Mouse (Mus musculus) MEL (cell line): ENCODE measurements around the gene Mettl7b. TPM values are rescaled to one million over a fixed set of nuclear protein-coding genes. Genes with fewer than 3 reads are reported as not detected.

Experiments used
- DNase-seq: peaks from one replicate; pipeline ENCODE4 v3.0.0; 2011; ENCODE audit warnings: low read depth, low spot score
- H3K27ac ChIP-seq: 2 replicates; pipeline ENCODE4 v1.5.1; 2012; ENCODE audit warnings: low read depth, mild to moderate bottlenecking, control low read depth, low read length, moderate library complexity; ENCODE audit not compliant: control insufficient read depth
- H3K27me3 ChIP-seq, 2 experiments: fragments of 150-350 bp in 1 of 2; sonication (generic) in 1 of 2; 2 replicates each; pipeline ENCODE4 v1.6.1; 2012; ENCODE audit warnings: low read length in 2 of 2, mild to moderate bottlenecking in 2 of 2, improper control_type of control experiment in 1 of 2, moderate library complexity in 1 of 2; ENCODE audit not compliant: insufficient read depth in 2 of 2, control insufficient read depth in 1 of 2
- H3K36me3 ChIP-seq, 2 experiments: 2 replicates each; pipeline ENCODE4 v1.6.1; 2012 to 2014; ENCODE audit warnings: low read length in 2 of 2, improper control_type of control experiment in 1 of 2, inconsistent platforms in 1 of 2, mild to moderate bottlenecking in 1 of 2; ENCODE audit not compliant: insufficient read depth in 2 of 2, control insufficient read depth in 1 of 2
- H3K4me1 ChIP-seq, 2 experiments: fragments of 150-350 bp in 1 of 2; sonication (generic) in 1 of 2; 2 replicates each; pipeline ENCODE4 v1.6.1; 2012; ENCODE audit warnings: low read length in 2 of 2, improper control_type of control experiment in 1 of 2, mild to moderate bottlenecking in 1 of 2; ENCODE audit not compliant: insufficient read depth in 2 of 2, control insufficient read depth in 1 of 2
- H3K4me3 ChIP-seq, 2 experiments: fragments of 150-350 bp in 1 of 2; sonication (generic) in 1 of 2; 2 replicates each; pipeline ENCODE4 v1.5.1; 2012; ENCODE audit warnings: low read depth in 2 of 2, low read length in 2 of 2, mild to moderate bottlenecking in 2 of 2, moderate library complexity in 2 of 2, control low read depth in 1 of 2, improper control_type of control experiment in 1 of 2; ENCODE audit not compliant: control insufficient read depth in 1 of 2, insufficient read depth in 1 of 2
- H3K79me2 ChIP-seq: 2 replicates; pipeline ENCODE4 v1.6.1; 2012; ENCODE audit warnings: mild to moderate bottlenecking, low read length, moderate library complexity; ENCODE audit not compliant: control insufficient read depth, poor library complexity, insufficient read depth
- H3K9ac ChIP-seq: 2 replicates; pipeline ENCODE4 v1.6.1; 2012; ENCODE audit warnings: low read depth, mild to moderate bottlenecking, control low read depth, low read length, moderate library complexity; ENCODE audit not compliant: control insufficient read depth, poor library complexity, severe bottlenecking
- H3K9me3 ChIP-seq: fragments of 150-350 bp; sonication (generic); replicated peaks from 2 replicates; pipeline ENCODE4 v1.6.1; 2012; ENCODE audit warnings: mild to moderate bottlenecking, low read length, improper control_type of control experiment, moderate library complexity; ENCODE audit not compliant: insufficient read depth
- BHLHE40 ChIP-seq: IDR thresholded peaks from 2 replicates; pipeline ENCODE4 v1.6.1; 2012; ENCODE audit warnings: low read depth, mild to moderate bottlenecking, inconsistent platforms, low read length, improper control_type of control experiment, borderline replicate concordance
- CTCF ChIP-seq, 3 experiments: IDR thresholded peaks in 2 of 3; conservative IDR thresholded peaks in 1 of 3; 2 replicates each; pipeline ENCODE4 v1.5.1; 2011 to 2012; ENCODE audit warnings: low read length in 3 of 3, low read depth in 2 of 3, mild to moderate bottlenecking in 2 of 3, improper control_type of control experiment in 1 of 3, inconsistent platforms in 1 of 3, mixed read lengths in 1 of 3, moderate library complexity in 1 of 3; ENCODE audit not compliant: control insufficient read depth in 1 of 3, insufficient read depth in 1 of 3, poor library complexity in 1 of 3, severe bottlenecking in 1 of 3
- ELF1 ChIP-seq: IDR thresholded peaks from 2 replicates; pipeline ENCODE4 v1.6.1; 2014; ENCODE audit warnings: low read depth, mild to moderate bottlenecking, inconsistent platforms, low read length, improper control_type of control experiment, moderate library complexity
- ETS1 ChIP-seq: IDR thresholded peaks from 2 replicates; pipeline ENCODE4 v1.6.1; 2012; ENCODE audit warnings: low read depth, mild to moderate bottlenecking, inconsistent platforms, low read length, improper control_type of control experiment, moderate library complexity
- GABPA ChIP-seq: IDR thresholded peaks from 2 replicates; pipeline ENCODE4 v1.6.1; 2012; ENCODE audit warnings: low read depth, mild to moderate bottlenecking, inconsistent platforms, low read length, improper control_type of control experiment, moderate library complexity
- GATA1 ChIP-seq: IDR thresholded peaks from 2 replicates; pipeline ENCODE4 v1.6.1; 2011; ENCODE audit warnings: low read depth, low read length, improper control_type of control experiment
- HCFC1 ChIP-seq: IDR thresholded peaks from 2 replicates; pipeline ENCODE4 v1.6.1; 2012; ENCODE audit warnings: low read depth, mild to moderate bottlenecking, inconsistent platforms, low read length, improper control_type of control experiment, moderate library complexity
- JUND ChIP-seq: IDR thresholded peaks from 2 replicates; pipeline ENCODE4 v1.6.1; 2011; ENCODE audit warnings: low read depth, mild to moderate bottlenecking, improper control_type of control experiment, low read length
- KAT2A ChIP-seq: conservative IDR thresholded peaks from 2 replicates; pipeline ENCODE4 v1.6.1; 2012; ENCODE audit warnings: low read depth, low read length, improper control_type of control experiment, inconsistent platforms
- MAFK ChIP-seq: IDR thresholded peaks from 2 replicates; pipeline ENCODE4 v1.6.1; 2011; ENCODE audit warnings: low read depth, mild to moderate bottlenecking, low read length, improper control_type of control experiment, borderline replicate concordance
- MAX ChIP-seq: IDR thresholded peaks from 2 replicates; pipeline ENCODE4 v1.6.1; 2011; ENCODE audit warnings: low read length, improper control_type of control experiment
- MAZ ChIP-seq: IDR thresholded peaks from 2 replicates; pipeline ENCODE4 v1.6.1; 2012; ENCODE audit warnings: low read depth, mild to moderate bottlenecking, inconsistent platforms, low read length, improper control_type of control experiment
- MEF2A ChIP-seq: IDR thresholded peaks from 2 replicates; pipeline ENCODE4 v1.6.1; 2014; ENCODE audit warnings: low read depth, mild to moderate bottlenecking, inconsistent platforms, low read length, improper control_type of control experiment; ENCODE audit not compliant: poor library complexity, insufficient replicate concordance, severe bottlenecking; ENCODE audit errors: extremely low read depth
- MXI1 ChIP-seq: IDR thresholded peaks from 2 replicates; pipeline ENCODE4 v1.6.1; 2011; ENCODE audit warnings: mild to moderate bottlenecking, low read depth, low read length, improper control_type of control experiment
- MYB ChIP-seq: IDR thresholded peaks from 2 replicates; pipeline ENCODE4 v1.6.1; 2011; ENCODE audit warnings: mild to moderate bottlenecking, low read depth, low read length, improper control_type of control experiment
- NELFE ChIP-seq: IDR thresholded peaks from 2 replicates; pipeline ENCODE4 v1.6.1; 2011; ENCODE audit warnings: low read depth, low read length, improper control_type of control experiment
- NRF1 ChIP-seq: IDR thresholded peaks from 2 replicates; pipeline ENCODE4 v1.6.1; 2014; ENCODE audit warnings: low read depth, mild to moderate bottlenecking, inconsistent platforms, low read length, improper control_type of control experiment, moderate library complexity; ENCODE audit not compliant: poor library complexity, insufficient read depth, severe bottlenecking
- POLR2A ChIP-seq, 2 experiments: IDR thresholded peaks; 2 replicates each; pipeline ENCODE4 v1.6.1; 2011 to 2012; ENCODE audit warnings: low read length in 2 of 2, mild to moderate bottlenecking in 2 of 2, control low read depth in 1 of 2, improper control_type of control experiment in 1 of 2, low read depth in 1 of 2, moderate library complexity in 1 of 2; ENCODE audit not compliant: control insufficient read depth in 1 of 2, insufficient read depth in 1 of 2, poor library complexity in 1 of 2
- POLR2AphosphoS5 ChIP-seq: IDR thresholded peaks from 2 replicates; pipeline ENCODE4 v1.6.1; 2012; ENCODE audit warnings: low read depth, borderline replicate concordance, mild to moderate bottlenecking, inconsistent platforms, low read length, moderate library complexity, mixed read lengths
- RCOR1 ChIP-seq: IDR thresholded peaks from 2 replicates; pipeline ENCODE4 v1.6.1; 2012; ENCODE audit warnings: low read depth, mild to moderate bottlenecking, inconsistent platforms, low read length, improper control_type of control experiment
- SIN3A ChIP-seq: IDR thresholded peaks from 2 replicates; pipeline ENCODE4 v1.6.1; 2012; ENCODE audit warnings: low read length, improper control_type of control experiment, inconsistent platforms
- TAL1 ChIP-seq: IDR thresholded peaks from 2 replicates; pipeline ENCODE4 v1.6.1; 2012; ENCODE audit warnings: mild to moderate bottlenecking, inconsistent platforms, low read length, moderate library complexity, mixed read lengths
- TBP ChIP-seq: IDR thresholded peaks from 2 replicates; pipeline ENCODE4 v1.8.0; 2011; ENCODE audit warnings: low read depth, low read length, improper control_type of control experiment
- UBTF ChIP-seq: IDR thresholded peaks from 2 replicates; pipeline ENCODE4 v1.6.1; 2012; ENCODE audit warnings: low read depth, mild to moderate bottlenecking, inconsistent platforms, low read length, improper control_type of control experiment, moderate library complexity, borderline replicate concordance; ENCODE audit not compliant: insufficient read depth
- USF1 ChIP-seq: IDR thresholded peaks from 2 replicates; pipeline ENCODE4 v1.6.1; 2014; ENCODE audit warnings: low read depth, mild to moderate bottlenecking, inconsistent platforms, low read length, improper control_type of control experiment, moderate library complexity
- USF2 ChIP-seq, 2 experiments: IDR thresholded peaks; 2 replicates each; pipeline ENCODE4 v1.6.1; 2011 to 2012; ENCODE audit warnings: improper control_type of control experiment in 2 of 2, low read length in 2 of 2, borderline replicate concordance in 1 of 2, inconsistent platforms in 1 of 2, low read depth in 1 of 2, mild to moderate bottlenecking in 1 of 2; ENCODE audit not compliant: insufficient read depth in 1 of 2
- ZC3H11A ChIP-seq: IDR thresholded peaks from 2 replicates; pipeline ENCODE4 v1.6.1; 2012; ENCODE audit warnings: low read depth, mild to moderate bottlenecking, inconsistent platforms, low read length, improper control_type of control experiment
- ZKSCAN1 ChIP-seq: IDR thresholded peaks from 2 replicates; pipeline ENCODE4 v1.6.1; 2012; ENCODE audit warnings: low read depth, mild to moderate bottlenecking, inconsistent platforms, low read length, improper control_type of control experiment, moderate library complexity
- ZMIZ1 ChIP-seq: IDR thresholded peaks from 2 replicates; pipeline ENCODE4 v1.6.1; 2012; ENCODE audit warnings: low read depth, mild to moderate bottlenecking, inconsistent platforms, low read length, improper control_type of control experiment, moderate library complexity
- ZNF384 ChIP-seq: IDR thresholded peaks from 2 replicates; pipeline ENCODE4 v1.6.1; 2012; ENCODE audit warnings: low read depth, mild to moderate bottlenecking, inconsistent platforms, low read length, improper control_type of control experiment
- polyA plus RNA-seq, 2 experiments: library from polyadenylated mRNA; stranded (reverse) in 1 of 2; unstranded in 1 of 2; fragments of >175 nt in 1 of 2; fragments of >200 nt in 1 of 2; gene quantifications; 2 replicates each; pipeline versions ENCODE4 v1.2.1 to v1.2.4; 2012; ENCODE audit warnings: low replicate concordance in 2 of 2, low read depth in 1 of 2; ENCODE audit not compliant: insufficient read length in 2 of 2, insufficient read depth in 1 of 2, missing spikeins in 1 of 2
- total RNA-seq: library from RNA; depleted of rRNA; stranded (reverse); fragments of 300-350 nt; gene quantifications from 2 replicates; pipeline ENCODE4 v1.2.3, GENCODE M21; 2012

The Mettl7b gene
- total and polyA plus RNA-seq, 3 experiments = not detected

- peaks cover 0 to 2% of the 10 kb centered on the region in 2 experiments; a peak in 1 of 4 replicates for H3K36me3 ChIP-seq
- H3K4me1 ChIP-seq = peaks cover 0 to 20% of the 10 kb centered on the region in 2 experiments; a peak in 3 of 4 replicates
- TF ChIP-seq ZNF384 (no peak), POLR2A (IDR thresholded peaks at IDR 0.05; ENCODE audit: control insufficient read depth in 1 of 2, insufficient read depth in 1 of 2, low read depth in 1 of 2, low read length in 2 of 2, poor library complexity in 1 of 2) (peak; percentile 46 to 66; a peak in 2 of 4 replicates), MEF2A (no peak), SIN3A (peak; percentile 99), MXI1 (peak; percentile 77), TAL1 (no peak), MYB (no peak), NRF1 (peak; percentile 33; the same call in 1 of the 2 replicates), TBP (peak; percentile 45; the same call in 1 of the 2 replicates), MAX (peak; percentile 96), POLR2AphosphoS5 (no peak), JUND (no peak), GATA1 (no peak), BHLHE40 (peak; percentile 83), ZC3H11A (no peak), ELF1 (peak; percentile 96), ETS1 (0 out of 2 replicates have a peak, but pooled peaks have one; percentile 11), CTCF (IDR thresholded peaks at IDR 0.05 in 2 of 3, conservative IDR thresholded peaks at IDR 0.05 in 1 of 3; ENCODE audit: control insufficient read depth in 1 of 3, insufficient read depth in 1 of 3, low read depth in 2 of 3, low read length in 3 of 3, poor library complexity in 1 of 3, severe bottlenecking in 1 of 3) (peak in 2 of 3 experiments; percentile 4 to 35; a peak in 2 of 6 replicates), GABPA (no peak), HCFC1 (peak; percentile 77), ZKSCAN1 (no peak), MAZ (0 out of 2 replicates have a peak, but pooled peaks have one; percentile 58), USF1 (peak; percentile 99), MAFK (no peak), RCOR1 (no peak), KAT2A (no peak), UBTF (0 out of 2 replicates have a peak, but pooled peaks have one; percentile 78), USF2 (IDR thresholded peaks at IDR 0.05; ENCODE audit: borderline replicate concordance in 1 of 2, insufficient read depth in 1 of 2, low read depth in 1 of 2, low read length in 2 of 2) (peak; percentile 98 to 100), NELFE (peak; percentile 56), ZMIZ1 (peak; percentile 80)
- TF ChIP-seq, all 39 proteins: peak for 17
- Histone ChIP-seq H3K27ac (peak overlapping the region; percentile 46), H3K9ac (peak overlapping the region; percentile 82), H3K79me2 (peaks cover 3% of the 10 kb centered on the region; the same call in 1 of the 2 replicates), H3K9me3 (no peaks in the 10 kb centered on the region), H3K4me3 (peak overlapping the region; percentile 65 to 79), H3K27me3 (no peaks in the 10 kb centered on the region; a peak in 1 of 4 replicates)
- DNase-seq = peak; percentile 94
Observed at GRCm38 (mm10) chr10:128923013-128923691, 37.6 kb downstream of the Mettl7b start.
